Mouse (Mus musculus) MEL (cell line): ENCODE measurements around the gene Fbxw14.
"Not testable (repeated sequence)": the region's sequence is repeated elsewhere in the genome, so short reads cannot be mapped to it uniquely, and the experiment has no call there.

Experiments used
- CTCF ChIP-seq, 3 experiments: IDR thresholded peaks in 2 of 3; conservative IDR thresholded peaks in 1 of 3; 2 replicates each; pipeline ENCODE4 v1.5.1; 2011 to 2012; ENCODE audit warnings: low read length in 3 of 3, low read depth in 2 of 3, mild to moderate bottlenecking in 2 of 3, improper control_type of control experiment in 1 of 3, inconsistent platforms in 1 of 3, mixed read lengths in 1 of 3, moderate library complexity in 1 of 3; ENCODE audit not compliant: control insufficient read depth in 1 of 3, insufficient read depth in 1 of 3, poor library complexity in 1 of 3, severe bottlenecking in 1 of 3
- POLR2A ChIP-seq, 2 experiments: IDR thresholded peaks; 2 replicates each; pipeline ENCODE4 v1.6.1; 2011 to 2012; ENCODE audit warnings: low read length in 2 of 2, mild to moderate bottlenecking in 2 of 2, control low read depth in 1 of 2, improper control_type of control experiment in 1 of 2, low read depth in 1 of 2, moderate library complexity in 1 of 2; ENCODE audit not compliant: control insufficient read depth in 1 of 2, insufficient read depth in 1 of 2, poor library complexity in 1 of 2

GRCm38 (mm10) chr9:109287576-109287975 is at the start of gene Fbxw14:
- not testable (repeated sequence) for TF ChIP-seq CTCF (IDR thresholded peaks at IDR 0.05 in 2 of 3, conservative IDR thresholded peaks at IDR 0.05 in 1 of 3; ENCODE audit: control insufficient read depth in 1 of 3, insufficient read depth in 1 of 3, low read depth in 2 of 3, low read length in 3 of 3, poor library complexity in 1 of 3, severe bottlenecking in 1 of 3); POLR2A (IDR thresholded peaks at IDR 0.05; ENCODE audit: control insufficient read depth in 1 of 2, insufficient read depth in 1 of 2, low read depth in 1 of 2, low read length in 2 of 2, poor library complexity in 1 of 2)
